Mouse (Mus musculus) intestine, embryonic 14.5 days (tissue): Measurements from ENCODE around the gene Gpsm1. TPM values are rescaled to one million over a fixed set of nuclear protein-coding genes. Genes with fewer than 3 reads are reported as not detected.
A peak's percentile ranks its signal among the peaks of the same experiment; 100 is the strongest.

Source experiments
- ATAC-seq: fragments of 200-750 bp; cut with Nextera tagmentation; replicated peaks from 2 replicates; pipeline ENCODE4 v1.8.0; 2017; ENCODE audit warnings: low read depth, moderate number of reproducible peaks, moderate TSS enrichment, moderate library complexity; ENCODE audit not compliant: low FRiP score, low TSS enrichment
- DNase-seq: peaks from one replicate; pipeline ENCODE4 v3.0.0-alpha.2; 2018; ENCODE audit warnings: low spot score
- H3K27ac ChIP-seq: fragments of 300-500 bp; sonication (generic); 2 replicates; pipeline ENCODE4 v1.5.1; 2014; ENCODE audit warnings: low read depth, mild to moderate bottlenecking, control low read depth
- H3K27me3 ChIP-seq: fragments of 300-500 bp; sonication (generic); replicated peaks from 2 replicates; pipeline ENCODE4 v1.6.1; 2014; ENCODE audit warnings: low read length, control low read depth; ENCODE audit not compliant: control insufficient read depth, insufficient read depth
- H3K36me3 ChIP-seq: fragments of 300-500 bp; sonication (generic); 2 replicates; pipeline ENCODE4 v1.6.1; 2014; ENCODE audit warnings: low read length, control low read depth; ENCODE audit not compliant: control insufficient read depth, insufficient read depth
- H3K4me1 ChIP-seq: fragments of 300-500 bp; sonication (generic); replicated peaks from 2 replicates; pipeline ENCODE4 v1.6.1; 2014; ENCODE audit warnings: low read length, control low read depth, mixed read lengths; ENCODE audit not compliant: control insufficient read depth, insufficient read depth
- H3K4me2 ChIP-seq: fragments of 300-500 bp; sonication (generic); 2 replicates; pipeline ENCODE4 v1.6.1; 2014; ENCODE audit warnings: low read length
- H3K4me3 ChIP-seq: fragments of 300-500 bp; sonication (generic); 2 replicates; pipeline ENCODE4 v1.5.1; 2014; ENCODE audit warnings: low read depth, low read length, control low read depth, mixed read lengths
- H3K9ac ChIP-seq: fragments of 300-500 bp; sonication (generic); 2 replicates; pipeline ENCODE4 v1.6.1; 2014; ENCODE audit warnings: mild to moderate bottlenecking, low read length
- H3K9me3 ChIP-seq: fragments of 300-500 bp; sonication (generic); 2 replicates; pipeline ENCODE4 v1.6.1; 2016; ENCODE audit warnings: low read length, control low read depth; ENCODE audit not compliant: control insufficient read depth
- WGBS: fragments of 180-500 bp; shearing (Covaris S2); extraction: QIAGEN DNeasy Blood & Tissue Kit; methylation state at CpG from one replicate; pipeline ENCODE4 v1.1.7; 2014; 5-methylcytosine and 5-hydroxymethylcytosine counted together
- polyA plus RNA-seq: library from polyadenylated mRNA; unstranded; fragments of >200 nt; fragmentation: Nextera tagmentation; extraction: Ambion mirVana; gene quantifications from 2 replicates; pipeline ENCODE4 v1.2.1, GENCODE M21; 2014

The Gpsm1 gene
- polyA plus RNA-seq, 1 experiment from 2014 or later = 23.4 TPM

DNA sequence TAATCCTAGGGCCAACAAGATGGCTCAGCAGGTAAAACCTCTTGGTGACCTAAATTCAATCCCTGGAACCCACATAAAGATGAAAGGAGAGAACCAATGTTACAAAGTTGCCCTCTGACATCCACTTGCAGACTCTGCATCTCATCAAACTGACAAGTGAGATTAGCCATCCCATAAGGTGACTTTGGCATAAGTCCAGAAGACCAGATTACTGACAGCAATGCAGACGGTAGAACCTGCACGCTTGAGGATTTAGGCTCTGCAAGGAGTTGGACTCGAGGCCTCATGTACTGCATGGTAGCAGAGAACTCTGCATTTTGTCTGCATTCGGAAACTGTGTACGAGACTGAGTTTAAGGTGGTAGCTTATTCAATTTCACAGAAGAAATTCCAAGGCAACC is 25.2 kb upstream of the Gpsm1 start:
- no peak overlapping the region for H3K4me3 ChIP-seq
- ATAC-seq (no peak), DNase-seq (no peak)
- no peak overlapping the region for H3K9ac ChIP-seq
- H3K9me3 ChIP-seq = no peaks in the 10 kb centered on the region
- no peak overlapping the region for H3K4me2 ChIP-seq
- no peaks in the 10 kb centered on the region for H3K36me3 ChIP-seq
- 45% methylated on average over 5 of the region's 5 CpGs for WGBS
- H3K4me1 ChIP-seq = no peaks in the 10 kb centered on the region
- H3K27me3 ChIP-seq = no peaks in the 10 kb centered on the region
- H3K27ac ChIP-seq = no peak overlapping the region

DNA sequence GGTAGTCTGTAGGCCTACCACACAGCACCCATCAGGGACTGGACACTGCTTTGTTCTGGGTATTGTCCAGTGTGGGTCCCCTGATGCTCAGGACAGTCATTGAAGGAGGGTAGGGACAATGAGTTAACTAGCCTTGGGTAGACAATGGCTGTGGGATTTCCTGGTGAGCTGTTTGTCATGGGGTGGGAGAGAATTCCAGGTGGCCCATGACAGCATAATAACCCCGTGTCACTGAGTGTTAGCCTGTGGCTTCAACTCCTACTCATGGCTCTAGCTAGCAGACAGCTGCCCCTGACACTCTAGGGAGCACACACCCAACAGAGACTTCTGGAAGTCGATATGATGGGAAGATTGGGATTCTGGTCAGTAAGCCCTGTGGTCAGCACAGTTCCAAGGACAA is 20.9 kb upstream of the Gpsm1 start, which contains the start of gene Ccdc187:
Ccdc187 (minus strand) TSS at position 101 of the 400 bp plus-strand sequence.
- H3K36me3 ChIP-seq = no peaks in the 10 kb centered on the region
- peaks cover 3% of the 10 kb centered on the region; the same call in 1 of the 2 replicates for H3K27me3 ChIP-seq
- DNase-seq (no peak), ATAC-seq (no peak)
- no peak within 1 kb of the TSS for H3K27ac ChIP-seq
- H3K4me3 ChIP-seq = no peak within 1 kb of the TSS
- no peak within 1 kb of the TSS for H3K4me2 ChIP-seq
- no peaks in the 10 kb centered on the region for H3K9me3 ChIP-seq
- H3K9ac ChIP-seq = no peak within 1 kb of the TSS
- H3K4me1 ChIP-seq = peaks cover 13% of the 10 kb centered on the region
- WGBS = 85% methylated on average over 2 of the region's 2 CpGs

DNA sequence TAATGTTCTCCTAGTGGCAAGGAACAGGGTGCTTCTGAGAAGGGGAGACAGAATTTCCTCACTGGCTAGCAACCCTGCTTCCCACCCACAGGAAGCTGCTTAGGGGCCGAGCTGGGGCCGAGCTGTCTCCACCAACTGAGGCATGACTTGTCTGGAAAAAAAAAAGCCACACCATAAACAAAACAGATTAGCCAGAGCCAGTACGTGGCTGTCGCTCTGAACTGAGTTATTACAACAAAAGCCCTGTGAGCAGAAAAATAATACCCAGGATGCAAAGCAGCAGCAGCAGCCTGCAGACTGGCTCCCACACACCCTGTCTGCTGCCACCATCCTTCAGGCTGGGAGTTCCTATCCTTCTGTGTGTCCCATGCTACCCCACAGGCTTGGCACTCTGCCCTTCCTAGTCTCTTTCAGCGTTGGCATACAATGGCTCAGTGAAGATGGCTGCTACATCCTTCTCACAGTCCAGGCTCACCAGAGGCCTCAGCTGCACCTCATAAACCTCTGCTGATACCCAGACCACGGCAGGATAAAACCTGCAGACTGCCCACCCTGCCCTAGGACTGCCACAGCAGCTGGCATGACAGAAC is 18.6 kb upstream of the Gpsm1 start:
- peaks cover 3% of the 10 kb centered on the region; the same call in 1 of the 2 replicates for H3K27me3 ChIP-seq
- peaks cover 13% of the 10 kb centered on the region for H3K4me1 ChIP-seq
- no peak overlapping the region; the same call in 1 of the 2 replicates for H3K9ac ChIP-seq
- H3K4me2 ChIP-seq = no peak overlapping the region
- DNase-seq (no peak), ATAC-seq (no peak)
- 30% methylated on average over 6 of the region's 6 CpGs for WGBS
- no peaks in the 10 kb centered on the region for H3K36me3 ChIP-seq
- H3K27ac ChIP-seq = peak overlapping the region; percentile 66
- H3K4me3 ChIP-seq = no peak overlapping the region
- H3K9me3 ChIP-seq = no peaks in the 10 kb centered on the region

DNA sequence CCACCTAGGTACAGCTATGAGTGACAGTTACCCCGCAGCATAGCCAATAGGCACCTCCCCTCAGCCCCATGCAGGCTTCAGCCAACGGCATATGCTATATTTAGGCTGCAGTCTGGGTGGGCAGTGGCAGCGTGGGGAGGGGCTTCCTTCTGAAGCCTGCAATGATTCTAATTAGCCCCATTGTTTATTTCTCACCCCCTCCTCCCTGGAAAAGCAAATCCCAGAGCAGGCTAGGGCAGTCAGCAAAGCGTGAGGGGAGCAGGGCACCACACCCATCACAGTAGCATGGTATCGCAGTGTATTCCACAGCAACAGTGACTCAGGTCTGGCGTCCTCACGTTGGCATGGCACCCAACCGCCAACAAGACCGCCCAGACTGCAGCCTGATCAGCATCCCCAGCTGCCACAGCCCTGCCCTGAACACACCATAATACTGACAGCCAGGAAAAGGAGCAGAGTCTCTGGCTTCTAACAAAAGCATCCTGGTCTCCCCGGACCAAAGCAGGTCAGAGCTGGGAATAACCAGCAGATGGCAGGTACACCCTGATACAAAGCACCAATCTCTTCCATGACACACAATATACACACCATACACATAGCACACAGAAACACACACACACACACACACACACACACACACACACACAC is 17.0 kb upstream of the Gpsm1 start:
- Histone ChIP-seq H3K9me3 (no peaks in the 10 kb centered on the region), H3K27me3 (peaks cover 3% of the 10 kb centered on the region; the same call in 1 of the 2 replicates), H3K9ac (no peak overlapping the region), H3K27ac (peak overlapping the region; percentile 64; the same call in 1 of the 2 replicates), H3K4me3 (no peak overlapping the region), H3K36me3 (no peaks in the 10 kb centered on the region), H3K4me2 (peak overlapping the region; percentile 20), H3K4me1 (peaks cover 13% of the 10 kb centered on the region)
- WGBS = 2% methylated on average over 10 of the region's 10 CpGs
- peak; percentile 55 for ATAC-seq
- DNase-seq = peak; percentile 67

- Histone ChIP-seq H3K9ac (no peak overlapping the region), H3K4me2 (peak overlapping the region; percentile 20; the same call in 1 of the 2 replicates), H3K4me3 (no peak overlapping the region), H3K4me1 (peaks cover 13% of the 10 kb centered on the region), H3K36me3 (no peaks in the 10 kb centered on the region), H3K27ac (peak overlapping the region; percentile 64; the same call in 1 of the 2 replicates), H3K27me3 (peaks cover 3% of the 10 kb centered on the region; the same call in 1 of the 2 replicates), H3K9me3 (no peaks in the 10 kb centered on the region)
- ATAC-seq = no peak
- no peak for DNase-seq
- WGBS = 25% methylated on average over 4 of the region's 4 CpGs
These were observed 16.5 kb upstream of the Gpsm1 start for GRCm38 (mm10) chr2:26298856-26299230.

GRCm38 (mm10) chr2:26299336-26299735 is 16.0 kb upstream of the Gpsm1 start:
- H3K4me2 ChIP-seq = peak overlapping the region; percentile 20; the same call in 1 of the 2 replicates

GRCm38 (mm10) chr2:26300161-26300807 is 15.0 kb upstream of the Gpsm1 start:
- Histone ChIP-seq H3K27ac (no peak overlapping the region), H3K4me2 (no peak overlapping the region), H3K4me3 (no peak overlapping the region), H3K9ac (no peak overlapping the region), H3K27me3 (peaks cover 3% of the 10 kb centered on the region; the same call in 1 of the 2 replicates), H3K36me3 (no peaks in the 10 kb centered on the region), H3K9me3 (no peaks in the 10 kb centered on the region), H3K4me1 (peaks cover 13% of the 10 kb centered on the region)
- no peak for DNase-seq
- 43% methylated on average over 5 of the region's 5 CpGs for WGBS
- peak; percentile 34; the same call in 1 of the 2 replicates for ATAC-seq

More at GRCm38 (mm10) chr2:26299336-26299735, 16.0 kb upstream of the Gpsm1 start:
- DNase-seq (no peak), ATAC-seq (no peak)
- peak overlapping the region; percentile 64; the same call in 1 of the 2 replicates for H3K27ac ChIP-seq
- peaks cover 3% of the 10 kb centered on the region; the same call in 1 of the 2 replicates for H3K27me3 ChIP-seq
- peaks cover 13% of the 10 kb centered on the region for H3K4me1 ChIP-seq
- no peaks in the 10 kb centered on the region for H3K36me3 ChIP-seq
- H3K9ac ChIP-seq = peak overlapping the region; percentile 20; the same call in 1 of the 2 replicates
- no peaks in the 10 kb centered on the region for H3K9me3 ChIP-seq
- 56% methylated on average over 7 of the region's 7 CpGs for WGBS
- no peak overlapping the region for H3K4me3 ChIP-seq

DNA sequence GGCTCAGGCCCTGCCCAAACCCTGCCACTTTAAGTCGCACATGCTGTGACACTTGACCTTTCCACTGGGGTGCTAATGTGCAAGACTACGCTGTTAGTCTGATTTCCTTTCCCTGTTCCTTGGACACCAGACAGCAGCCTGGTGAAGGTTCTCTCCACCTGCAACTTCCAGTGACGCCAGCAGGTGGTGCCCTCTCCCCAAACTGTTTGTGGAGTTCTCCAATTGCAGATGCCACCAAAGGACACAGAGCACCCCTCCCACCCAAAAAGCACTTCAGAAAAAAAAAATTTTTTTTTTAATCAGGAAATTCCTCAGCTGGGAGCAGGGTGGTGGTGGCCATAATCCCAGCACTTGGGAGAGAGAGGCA is 14.5 kb upstream of the Gpsm1 start:
- Histone ChIP-seq H3K4me1 (peaks cover 13% of the 10 kb centered on the region), H3K27ac (no peak overlapping the region), H3K27me3 (peaks cover 3% of the 10 kb centered on the region; the same call in 1 of the 2 replicates), H3K4me3 (no peak overlapping the region), H3K4me2 (no peak overlapping the region), H3K9ac (no peak overlapping the region), H3K36me3 (no peaks in the 10 kb centered on the region), H3K9me3 (no peaks in the 10 kb centered on the region)
- peak; percentile 97 for DNase-seq
- 2% methylated on average over 3 of the region's 3 CpGs for WGBS
- 0 out of 2 replicates have a peak, but pooled peaks have one; percentile 7 for ATAC-seq
